Mouse (Mus musculus) neural tube, embryonic 12.5 days (tissue): ENCODE data around the gene Cadps. TPM values are rescaled to one million over a fixed set of nuclear protein-coding genes. Genes with fewer than 3 reads are reported as not detected.
"Not testable (repeated sequence)": the region's sequence is repeated elsewhere in the genome, so short reads cannot be mapped to it uniquely, and the experiment has no call there.

Experiments used
- ATAC-seq: fragments of 200-750 bp; cut with Nextera tagmentation; 2 replicates; pipeline ENCODE4 v1.8.0; 2017; ENCODE audit warnings: low read depth, mild to moderate bottlenecking, moderate TSS enrichment, moderate library complexity; ENCODE audit not compliant: low FRiP score
- H3K27ac ChIP-seq: fragments of 300-500 bp; sonication (generic); 2 replicates; pipeline ENCODE4 v1.5.1; 2016
- H3K27me3 ChIP-seq: fragments of 300-500 bp; sonication (generic); replicated peaks from 2 replicates; pipeline ENCODE4 v1.6.1; 2016; ENCODE audit warnings: mild to moderate bottlenecking
- H3K36me3 ChIP-seq: fragments of 300-500 bp; sonication (generic); 2 replicates; pipeline ENCODE4 v1.6.1; 2016; ENCODE audit warnings: mild to moderate bottlenecking
- H3K4me1 ChIP-seq: fragments of 300-500 bp; sonication (generic); 2 replicates; pipeline ENCODE4 v1.6.1; 2016
- H3K4me2 ChIP-seq: fragments of 300-500 bp; sonication (generic); replicated peaks from 2 replicates; pipeline ENCODE4 v1.6.1; 2016; ENCODE audit warnings: mild to moderate bottlenecking
- H3K4me3 ChIP-seq: fragments of 300-500 bp; sonication (generic); 2 replicates; pipeline ENCODE4 v1.5.1; 2016
- H3K9ac ChIP-seq: fragments of 300-500 bp; sonication (generic); 2 replicates; pipeline ENCODE4 v1.6.1; 2016; ENCODE audit warnings: mild to moderate bottlenecking
- H3K9me3 ChIP-seq: fragments of 300-500 bp; sonication (generic); 2 replicates; pipeline ENCODE4 v1.6.1; 2016; ENCODE audit warnings: mild to moderate bottlenecking
- WGBS: fragments of 180-500 bp; shearing (Covaris S2); methylation state at CpG from one replicate; pipeline ENCODE4 v1.1.7; 2016; 5-methylcytosine and 5-hydroxymethylcytosine counted together
- polyA plus RNA-seq: library from polyadenylated mRNA; unstranded; fragments of >200 nt; fragmentation: Nextera tagmentation; extraction: Ambion mirVana; gene quantifications from 2 replicates; pipeline ENCODE4 v1.2.1, GENCODE M21; 2016

Gene Cadps
- polyA plus RNA-seq, 1 experiment from 2014 or later: 30.1 TPM

- Histone ChIP-seq H3K9me3 (no peaks in the 10 kb centered on the region), H3K27ac (no peak overlapping the region), H3K4me1 (no peaks in the 10 kb centered on the region), H3K4me3 (no peak overlapping the region), H3K4me2 (no peak overlapping the region), H3K9ac (no peak overlapping the region), H3K27me3 (no peaks in the 10 kb centered on the region), H3K36me3 (no peaks in the 10 kb centered on the region)
- WGBS: 25% methylated on average over 3 of the region's 3 CpGs
- no peak for ATAC-seq
Observed at GRCm38 (mm10) chr14:12575105-12575504, 247.8 kb downstream of the Cadps start.

GRCm38 (mm10) chr14:12574336-12574735 is 248.5 kb downstream of the Cadps start:
- WGBS: 88% methylated on average over 4 of the region's 4 CpGs
- no peak overlapping the region for H3K9ac ChIP-seq

GRCm38 (mm10) chr14:12561730-12562129 is 261.1 kb downstream of the Cadps start:
- ATAC-seq, H3K4me2 ChIP-seq: not testable (repeated sequence)

More at GRCm38 (mm10) chr14:12574336-12574735, 248.5 kb downstream of the Cadps start:
- Histone ChIP-seq H3K36me3 (no peaks in the 10 kb centered on the region), H3K27me3 (no peaks in the 10 kb centered on the region), H3K27ac (no peak overlapping the region), H3K4me2 (no peak overlapping the region), H3K9me3 (no peaks in the 10 kb centered on the region), H3K4me1 (no peaks in the 10 kb centered on the region), H3K4me3 (no peak overlapping the region)
- ATAC-seq: no peak

GRCm38 (mm10) chr14:12560233-12560577 is 262.7 kb downstream of the Cadps start:
- Histone ChIP-seq H3K9ac (no peak overlapping the region), H3K4me3 (no peak overlapping the region), H3K27ac (no peak overlapping the region), H3K36me3 (no peaks in the 10 kb centered on the region), H3K9me3 (0 out of 2 replicates have a peak, but pooled peaks cover 7% of the 10 kb centered on the region), H3K27me3 (no peaks in the 10 kb centered on the region), H3K4me2 (no peak overlapping the region), H3K4me1 (peaks cover 6% of the 10 kb centered on the region)
- ATAC-seq: peak; percentile 59; the same call in 1 of the 2 replicates
- 67% methylated on average over 1 of the region's 1 CpGs for WGBS

More at GRCm38 (mm10) chr14:12561730-12562129, 261.1 kb downstream of the Cadps start:
- H3K9me3 ChIP-seq, H3K36me3 ChIP-seq, H3K4me3 ChIP-seq, H3K27ac ChIP-seq, H3K9ac ChIP-seq, H3K27me3 ChIP-seq, H3K4me1 ChIP-seq: not testable (repeated sequence)

GRCm38 (mm10) chr14:12559574-12560232 is 263.2 kb downstream of the Cadps start:
- no peak overlapping the region for H3K9ac ChIP-seq
- no peaks in the 10 kb centered on the region for H3K36me3 ChIP-seq
- H3K4me3 ChIP-seq: no peak overlapping the region
- WGBS: 65% methylated on average over 3 of the region's 3 CpGs
- 0 out of 2 replicates have a peak, but pooled peaks cover 4% of the 10 kb centered on the region for H3K9me3 ChIP-seq
- H3K4me1 ChIP-seq: peaks cover 6% of the 10 kb centered on the region
- H3K27ac ChIP-seq: no peak overlapping the region
- ATAC-seq: peak; percentile 86
- no peak overlapping the region for H3K4me2 ChIP-seq
- H3K27me3 ChIP-seq: no peaks in the 10 kb centered on the region

- 75% methylated on average over 7 of the region's 7 CpGs for WGBS
- Histone ChIP-seq H3K9ac (no peak overlapping the region), H3K27ac (no peak overlapping the region), H3K4me1 (peaks cover 6% of the 10 kb centered on the region), H3K4me3 (no peak overlapping the region), H3K36me3 (no peaks in the 10 kb centered on the region), H3K9me3 (no peaks in the 10 kb centered on the region), H3K27me3 (no peaks in the 10 kb centered on the region), H3K4me2 (no peak overlapping the region)
- peak; percentile 41 for ATAC-seq
Observed at GRCm38 (mm10) chr14:12558920-12559573, 263.8 kb downstream of the Cadps start.

- WGBS: 74% methylated on average over 2 of the region's 2 CpGs
- Histone ChIP-seq H3K4me2 (no peak overlapping the region), H3K27me3 (no peaks in the 10 kb centered on the region), H3K4me1 (no peaks in the 10 kb centered on the region; the same call in 1 of the 2 replicates), H3K9ac (no peak overlapping the region), H3K27ac (no peak overlapping the region), H3K36me3 (no peaks in the 10 kb centered on the region), H3K9me3 (no peaks in the 10 kb centered on the region), H3K4me3 (no peak overlapping the region)
- no peak for ATAC-seq
Observed at GRCm38 (mm10) chr14:12554486-12554885, 268.4 kb downstream of the Cadps start.

- no peak for ATAC-seq
- H3K4me2 ChIP-seq: no peak overlapping the region
- no peaks in the 10 kb centered on the region for H3K4me1 ChIP-seq
- WGBS: 39% methylated on average over 6 of the region's 6 CpGs
- H3K36me3 ChIP-seq: no peaks in the 10 kb centered on the region
- H3K9me3 ChIP-seq: no peaks in the 10 kb centered on the region
- no peaks in the 10 kb centered on the region for H3K27me3 ChIP-seq
- H3K9ac ChIP-seq: no peak overlapping the region
- no peak overlapping the region for H3K27ac ChIP-seq
- no peak overlapping the region for H3K4me3 ChIP-seq
Observed at GRCm38 (mm10) chr14:12551353-12551752, 271.5 kb downstream of the Cadps start.

GRCm38 (mm10) chr14:12550931-12551330 is 271.9 kb downstream of the Cadps start:
- Histone ChIP-seq H3K27me3 (no peaks in the 10 kb centered on the region), H3K36me3 (no peaks in the 10 kb centered on the region), H3K9me3 (no peaks in the 10 kb centered on the region), H3K4me1 (no peaks in the 10 kb centered on the region), H3K27ac (no peak overlapping the region), H3K9ac (no peak overlapping the region), H3K4me3 (no peak overlapping the region), H3K4me2 (no peak overlapping the region)
- whole genome bisulfite sequencing: 61% methylated on average over 5 of the region's 5 CpGs
- ATAC-seq: no peak

- ATAC-seq: no peak
- no peak overlapping the region for H3K9ac ChIP-seq
- no peak overlapping the region for H3K4me3 ChIP-seq
- no peaks in the 10 kb centered on the region for H3K4me1 ChIP-seq
- no peak overlapping the region for H3K27ac ChIP-seq
- no peaks in the 10 kb centered on the region for H3K27me3 ChIP-seq
- H3K36me3 ChIP-seq: peaks cover 4% of the 10 kb centered on the region; the same call in 1 of the 2 replicates
- no peaks in the 10 kb centered on the region for H3K9me3 ChIP-seq
- H3K4me2 ChIP-seq: no peak overlapping the region
Observed at GRCm38 (mm10) chr14:12549290-12549689, 273.6 kb downstream of the Cadps start.

- no peak overlapping the region for H3K4me3 ChIP-seq
- H3K27ac ChIP-seq: no peak overlapping the region
- H3K9ac ChIP-seq: no peak overlapping the region
- WGBS: 96% methylated on average over 4 of the region's 4 CpGs
- no peaks in the 10 kb centered on the region for H3K9me3 ChIP-seq
- no peaks in the 10 kb centered on the region for H3K27me3 ChIP-seq
- no peak for ATAC-seq
- no peaks in the 10 kb centered on the region for H3K4me1 ChIP-seq
- no peak overlapping the region for H3K4me2 ChIP-seq
- peaks cover 8% of the 10 kb centered on the region; the same call in 1 of the 2 replicates for H3K36me3 ChIP-seq
Observed at GRCm38 (mm10) chr14:12547496-12547895, 275.4 kb downstream of the Cadps start.

GRCm38 (mm10) chr14:12541733-12542132 is 281.1 kb downstream of the Cadps start:
- H3K36me3 ChIP-seq: peaks cover 8% of the 10 kb centered on the region; the same call in 1 of the 2 replicates
- no peak overlapping the region for H3K27ac ChIP-seq
- no peak overlapping the region for H3K4me3 ChIP-seq
- no peak overlapping the region for H3K4me2 ChIP-seq
- H3K9ac ChIP-seq: no peak overlapping the region
- H3K4me1 ChIP-seq: no peaks in the 10 kb centered on the region
- 42% methylated on average over 2 of the region's 2 CpGs for WGBS
- no peak for ATAC-seq
- H3K9me3 ChIP-seq: no peaks in the 10 kb centered on the region
- H3K27me3 ChIP-seq: no peaks in the 10 kb centered on the region

- no peaks in the 10 kb centered on the region for H3K27me3 ChIP-seq
- no peaks in the 10 kb centered on the region for H3K9me3 ChIP-seq
- 0 out of 2 replicates have a peak, but pooled peaks cover 4% of the 10 kb centered on the region for H3K36me3 ChIP-seq
- H3K4me2 ChIP-seq: no peak overlapping the region
- H3K4me1 ChIP-seq: no peaks in the 10 kb centered on the region
- WGBS: 89% methylated on average over 5 of the region's 5 CpGs
- no peak overlapping the region for H3K9ac ChIP-seq
- ATAC-seq: no peak
- no peak overlapping the region for H3K4me3 ChIP-seq
- H3K27ac ChIP-seq: no peak overlapping the region
Observed at GRCm38 (mm10) chr14:12539071-12539470, 283.8 kb downstream of the Cadps start.
